In the genomic region with DNA sequence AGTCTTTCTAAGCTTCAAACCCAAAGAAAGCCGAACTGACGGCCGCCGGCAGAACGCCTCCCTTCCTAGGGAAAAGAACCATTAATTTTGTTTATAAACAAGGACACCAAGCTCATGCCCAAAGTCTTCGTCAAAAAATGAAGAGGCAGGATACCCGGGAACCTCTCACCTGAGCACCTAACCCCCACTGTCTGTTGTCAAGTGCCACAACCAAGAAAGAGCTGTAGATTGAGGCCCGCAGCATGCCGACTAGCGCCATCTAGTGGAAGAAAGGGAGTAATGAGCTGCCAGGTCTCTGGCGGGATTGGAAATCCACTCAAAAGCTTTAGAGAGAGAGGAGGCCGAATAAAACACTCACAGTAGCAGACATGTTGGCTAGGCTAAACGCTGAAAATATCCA, we compare ENCODE assay signal across 8 mouse cellular contexts.
DNase-seq lines count a peak whose midpoint lies in the region; ATAC-seq and TF ChIP-seq lines count a peak whose summit lies in the region.

No protein-coding gene starts in this region.

- no peak overlapping the region for H3K27ac ChIP-seq in hindbrain, embryonic 10.5 days
- no peak overlapping the region for H3K27ac ChIP-seq in hindbrain, embryonic 16.5 days (ENCODE audit: low read depth, low read length)
- H3K27ac ChIP-seq in ES-Bruce4 (ENCODE audit: insufficient read depth, low read length): no peak overlapping the region
- H3K27ac ChIP-seq in left cerebral cortex, adult 2 months: no peak overlapping the region
- no peak overlapping the region for H3K27ac ChIP-seq in neural tube, embryonic 11.5 days (ENCODE audit: low read depth, low read length)

- no peak for TF ChIP-seq POLR2A in ES-Bruce4 (IDR thresholded peaks at IDR 0.05; ENCODE audit: insufficient read depth, low read length)

- no peaks in the 10 kb centered on the region for H3K9me3 ChIP-seq in hindbrain, embryonic 10.5 days
- no peaks in the 10 kb centered on the region for H3K9me3 ChIP-seq in hindbrain, embryonic 16.5 days (ENCODE audit: control insufficient read depth, low read length)
- H3K9me3 ChIP-seq in ES-Bruce4 (replicated peaks; ENCODE audit: control insufficient read depth, insufficient read depth, low read length, poor library complexity, severe bottlenecking): no peaks in the 10 kb centered on the region
- H3K9me3 ChIP-seq in neural tube, embryonic 11.5 days (ENCODE audit: control insufficient read depth, low read length): no peaks in the 10 kb centered on the region

- intact Hi-C loops in left cerebral cortex, adult 2 months (cut with DNase I): loop anchor here (1.0 to 5.0 kb wide), 2 partner anchors 91 to 451 kb away; no protein-coding TSS in a partner anchor

- H3K4me3 ChIP-seq in hindbrain, embryonic 10.5 days: no peak overlapping the region
- no peak overlapping the region for H3K4me3 ChIP-seq in hindbrain, embryonic 16.5 days (ENCODE audit: low read length)
- H3K4me3 ChIP-seq in ES-Bruce4 (ENCODE audit: low read depth, low read length): no peak overlapping the region
- no peak overlapping the region for H3K4me3 ChIP-seq in left cerebral cortex, adult 2 months
- H3K4me3 ChIP-seq in neural tube, embryonic 11.5 days (ENCODE audit: low read depth, low read length): no peak overlapping the region

- H3K4me1 ChIP-seq in hindbrain, embryonic 10.5 days (replicated peaks): no peaks in the 10 kb centered on the region
- no peaks in the 10 kb centered on the region for H3K4me1 ChIP-seq in hindbrain, embryonic 16.5 days (ENCODE audit: control insufficient read depth, insufficient read depth, low read depth, low read length)
- H3K4me1 ChIP-seq in ES-Bruce4 (ENCODE audit: control insufficient read depth, insufficient read depth, low read length): no peaks in the 10 kb centered on the region
- no peaks in the 10 kb centered on the region for H3K4me1 ChIP-seq in neural tube, embryonic 11.5 days (ENCODE audit: control insufficient read depth, insufficient read depth, low read length)

- DNase-seq in hindbrain, embryonic 10.5 days (ENCODE audit: low spot score): peak; percentile 55
- DNase-seq in frontal cortex, postnatal 36 days (ENCODE audit: low spot score in 2 of 2): peak; percentile 35 to 55
- DNase-seq in left cerebral cortex, adult 2 months (ENCODE audit: extremely low spot score in 1 of 2, low spot score in 2 of 2): peak; percentile 12 to 49
- DNase-seq in neural tube, embryonic 11.5 days (ENCODE audit: low spot score): peak; percentile 60
- DNase-seq in thymus, postnatal 0 days (ENCODE audit: low spot score): peak; percentile 70

- WGBS in hindbrain, embryonic 10.5 days: 42% methylated on average over 13 of the region's 13 CpGs
- WGBS in hindbrain, embryonic 16.5 days: 42% methylated on average over 13 of the region's 13 CpGs
- 42% methylated on average over 13 of the region's 13 CpGs for WGBS in neural tube, embryonic 11.5 days

- no peaks in the 10 kb centered on the region for H3K27me3 ChIP-seq in hindbrain, embryonic 10.5 days (ENCODE audit: insufficient read depth, poor library complexity, severe bottlenecking)
- no peaks in the 10 kb centered on the region for H3K27me3 ChIP-seq in hindbrain, embryonic 16.5 days (replicated peaks; ENCODE audit: control insufficient read depth, insufficient read depth, low read length)
- H3K27me3 ChIP-seq in ES-Bruce4 (ENCODE audit: control insufficient read depth, insufficient read depth, low read length, poor library complexity, severe bottlenecking): no peaks in the 10 kb centered on the region
- no peaks in the 10 kb centered on the region for H3K27me3 ChIP-seq in neural tube, embryonic 11.5 days (ENCODE audit: control insufficient read depth, insufficient read depth, low read length)

- no peak overlapping the region for H3K9ac ChIP-seq in hindbrain, embryonic 16.5 days (ENCODE audit: low read depth, low read length)
- H3K9ac ChIP-seq in ES-Bruce4 (ENCODE audit: low read depth, poor library complexity, severe bottlenecking): no peak overlapping the region
- H3K9ac ChIP-seq in neural tube, embryonic 11.5 days (ENCODE audit: low read length): no peak overlapping the region

- no peak for TF ChIP-seq EP300 in ES-Bruce4 (IDR thresholded peaks at IDR 0.05; ENCODE audit: insufficient read depth, low read depth, low read length)

- no peak overlapping the region for H3K4me2 ChIP-seq in hindbrain, embryonic 16.5 days (ENCODE audit: low read length)
- H3K4me2 ChIP-seq in neural tube, embryonic 11.5 days (ENCODE audit: low read depth): no peak overlapping the region

- peak; percentile 92 for TF ChIP-seq CTCF in ES-Bruce4 (IDR thresholded peaks at IDR 0.05; ENCODE audit: low read depth, low read length)
- peak; percentile 80 for TF ChIP-seq CTCF in left cerebral cortex, adult 2 months (IDR thresholded peaks at IDR 0.05)

- no peak for ATAC-seq in hindbrain, embryonic 16.5 days
- ATAC-seq in cerebellum, adult (ENCODE audit: insufficient number of reproducible peaks, low FRiP score, low TSS enrichment): peak; percentile 68
- ATAC-seq in neural tube, embryonic 11.5 days (ENCODE audit: insufficient read depth, low FRiP score, low TSS enrichment): 0 out of 2 replicates have a peak, but pooled peaks have one; percentile 23

- H3K36me3 ChIP-seq in hindbrain, embryonic 10.5 days: no peaks in the 10 kb centered on the region
- H3K36me3 ChIP-seq in hindbrain, embryonic 16.5 days (ENCODE audit: control insufficient read depth, insufficient read depth, low read length): no peaks in the 10 kb centered on the region
- H3K36me3 ChIP-seq in ES-Bruce4 (ENCODE audit: control insufficient read depth, insufficient read depth, low read length, poor library complexity, severe bottlenecking): no peaks in the 10 kb centered on the region
- no peaks in the 10 kb centered on the region for H3K36me3 ChIP-seq in neural tube, embryonic 11.5 days (ENCODE audit: control insufficient read depth, insufficient read depth, low read length)
